Mouse (Mus musculus) telencephalon, adult 2 months (tissue): ENCODE results near the gene Cpa4.

Experiments
- DNase-seq: peaks from one replicate; pipeline ENCODE4 v3.0.0-alpha.2; 2011; ENCODE audit warnings: low read depth, low spot score

Cpa4 gene

DNA sequence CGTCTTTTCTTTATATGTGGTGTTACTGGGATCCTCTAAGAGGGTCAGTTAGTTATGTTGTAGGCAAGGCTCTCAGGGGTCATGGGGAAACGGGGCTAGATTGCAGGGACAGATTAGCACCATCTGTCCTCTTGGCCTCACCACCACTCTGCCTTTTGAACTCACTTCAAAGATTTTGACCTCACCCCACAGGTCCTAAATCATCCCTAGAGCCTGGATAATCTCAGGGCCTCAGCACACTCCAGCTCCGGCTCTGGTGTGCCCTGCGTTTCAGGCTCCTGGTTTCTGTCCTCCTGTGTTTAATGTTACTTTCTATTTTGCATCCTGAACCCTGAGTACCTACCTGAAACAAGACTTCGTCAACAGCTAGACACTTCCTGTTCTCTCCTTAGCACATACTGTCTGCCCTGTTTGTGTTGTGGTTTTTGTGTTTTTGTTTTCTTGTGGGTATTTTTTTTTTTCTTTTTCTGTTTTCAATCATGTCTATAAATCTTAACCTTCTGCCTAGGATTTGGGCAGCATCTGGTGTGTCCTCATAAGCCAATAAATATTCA is 23.8 kb downstream of the Cpa4 start:
- no peak for DNase-seq

DNA sequence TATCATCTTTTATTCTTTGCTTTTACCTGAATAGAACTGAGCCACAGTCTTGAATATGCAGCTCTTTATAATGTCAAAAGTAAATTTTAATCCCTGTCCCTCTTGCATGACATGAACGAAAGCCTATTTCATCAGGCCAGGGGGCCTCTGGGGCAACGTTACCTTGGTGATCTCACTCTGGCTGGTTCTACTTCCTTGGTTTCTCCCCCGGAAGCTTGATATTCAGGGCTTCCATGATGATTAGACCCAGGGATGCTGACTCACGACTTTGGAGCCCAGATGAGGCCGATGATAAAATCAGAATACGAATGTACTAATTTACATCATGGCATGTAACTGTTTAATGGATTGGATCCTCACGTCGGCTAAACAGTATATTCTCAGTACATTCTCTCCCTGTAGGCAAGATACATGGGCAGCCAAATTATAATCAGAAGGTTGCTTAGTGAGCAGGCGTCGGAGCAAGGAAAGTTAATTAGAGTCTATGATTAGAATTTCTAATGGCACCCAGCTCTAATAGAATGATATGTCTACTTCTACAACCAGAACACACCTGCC is 24.3 kb downstream of the Cpa4 start:
- DNase-seq = no peak

DNA sequence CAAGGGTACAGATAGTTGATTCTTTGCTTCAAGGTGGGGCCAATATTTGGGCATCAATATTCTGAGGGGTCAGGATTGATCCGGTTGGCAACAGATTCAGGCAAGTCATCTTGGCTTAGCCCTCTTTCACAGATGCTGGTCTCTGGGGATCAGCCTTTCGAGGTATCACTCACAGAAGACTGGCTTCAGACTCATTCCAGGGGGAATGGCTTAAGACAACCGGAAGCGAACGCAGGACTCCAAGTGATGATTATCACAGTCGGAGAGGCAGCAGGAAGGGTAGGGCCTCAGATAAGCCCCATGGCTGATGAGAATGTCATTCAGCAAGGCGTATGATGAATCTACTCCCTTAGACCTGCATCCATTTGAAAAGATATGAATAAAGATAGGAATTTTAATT is 26.2 kb downstream of the Cpa4 start:
- DNase-seq = no peak

DNA sequence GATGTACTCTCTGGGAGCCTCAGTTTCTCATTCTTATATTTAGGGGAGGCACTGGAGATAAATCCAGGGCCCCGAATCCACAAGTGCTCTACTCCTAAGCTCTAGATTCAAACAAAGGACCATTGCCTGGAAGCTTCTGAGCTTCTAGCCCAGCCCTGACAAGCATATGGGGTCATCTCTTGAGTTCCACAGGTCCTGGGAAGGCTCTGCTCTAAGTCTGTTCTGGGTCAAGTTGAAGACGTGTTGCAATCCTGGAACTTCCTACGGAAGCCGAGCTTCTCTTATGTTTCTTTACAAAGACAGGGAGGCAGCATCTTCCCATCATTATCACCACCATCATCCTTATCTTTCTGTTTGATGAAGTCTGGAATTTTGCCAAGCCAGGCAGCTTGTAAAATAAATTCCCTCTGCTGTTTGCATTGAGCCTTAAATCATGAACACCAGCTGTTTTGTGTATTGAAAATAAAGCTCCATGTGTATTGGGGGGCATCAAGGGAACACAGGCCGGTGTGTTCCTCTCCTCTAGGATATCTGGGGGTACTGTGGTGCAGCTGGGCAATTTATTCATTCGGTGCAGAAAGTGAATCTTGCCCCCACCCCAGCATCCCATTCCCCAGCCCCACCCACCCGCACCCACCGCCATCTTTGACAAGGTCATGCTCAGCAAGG is 28.2 kb downstream of the Cpa4 start:
- DNase-seq = no peak

DNA sequence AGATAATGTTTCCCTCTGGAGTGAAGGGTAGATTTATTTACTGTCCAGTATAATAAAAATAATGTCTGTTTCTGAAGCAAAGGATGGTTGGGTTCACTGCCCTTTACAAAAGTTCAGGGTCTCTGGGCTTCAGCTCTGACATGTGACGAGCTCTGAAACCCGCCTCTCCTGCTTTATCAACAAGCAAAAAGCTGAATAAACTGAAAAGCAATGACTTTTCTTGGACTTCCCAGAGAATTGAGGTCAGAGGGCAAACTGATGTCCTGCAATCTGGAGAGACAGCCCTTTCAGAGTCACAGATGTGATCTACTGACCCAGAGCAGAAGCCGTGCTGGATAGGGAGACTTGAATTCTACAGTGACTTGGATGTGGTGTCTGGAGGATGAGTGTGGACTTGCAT is 31.9 kb downstream of the Cpa4 start:
- no peak for DNase-seq

DNA sequence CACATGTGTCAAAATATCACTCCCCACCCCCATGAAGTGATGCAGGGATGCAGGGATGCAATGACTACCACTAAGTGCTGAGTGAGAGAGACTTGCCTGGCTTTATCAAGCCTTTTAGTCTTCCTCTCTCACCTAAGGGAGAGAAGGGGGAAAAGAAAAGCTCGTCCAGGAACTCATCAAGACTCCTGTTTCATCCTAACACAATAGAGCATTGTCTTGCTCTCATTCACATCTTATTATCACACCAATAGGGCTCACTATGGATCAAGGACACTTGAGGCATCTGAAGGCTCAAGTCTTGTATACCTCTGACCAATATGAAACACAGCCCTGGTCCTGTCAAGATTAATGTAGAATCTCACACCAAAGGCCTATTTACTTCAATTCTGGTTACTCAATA is 32.8 kb downstream of the Cpa4 start:
- DNase-seq = no peak

DNA sequence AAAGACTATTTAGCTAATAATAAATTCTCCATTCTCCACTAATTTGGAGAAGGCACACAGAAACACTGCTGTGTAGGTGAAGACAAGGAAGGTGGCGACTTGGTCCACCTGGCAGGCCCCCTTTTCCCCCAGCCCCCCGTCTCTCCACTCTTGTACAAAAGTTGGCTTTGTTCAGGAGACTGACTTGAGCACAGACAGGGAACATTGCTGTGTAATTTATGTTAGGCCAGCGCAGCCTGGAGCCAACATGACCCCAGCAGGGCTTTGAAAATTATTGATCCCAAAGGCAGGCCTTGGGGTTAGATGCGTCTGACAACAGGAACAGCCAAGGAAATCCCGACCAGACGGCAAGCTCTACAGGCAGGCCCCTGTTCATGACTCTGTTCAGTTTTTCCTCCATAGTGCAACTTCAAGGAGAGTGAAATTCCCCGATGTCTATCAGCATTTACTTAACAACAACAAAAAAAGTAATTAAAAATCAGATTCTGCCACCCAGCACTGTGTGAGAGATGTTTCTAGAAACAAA is 36.2 kb downstream of the Cpa4 start:
- no peak for DNase-seq

DNA sequence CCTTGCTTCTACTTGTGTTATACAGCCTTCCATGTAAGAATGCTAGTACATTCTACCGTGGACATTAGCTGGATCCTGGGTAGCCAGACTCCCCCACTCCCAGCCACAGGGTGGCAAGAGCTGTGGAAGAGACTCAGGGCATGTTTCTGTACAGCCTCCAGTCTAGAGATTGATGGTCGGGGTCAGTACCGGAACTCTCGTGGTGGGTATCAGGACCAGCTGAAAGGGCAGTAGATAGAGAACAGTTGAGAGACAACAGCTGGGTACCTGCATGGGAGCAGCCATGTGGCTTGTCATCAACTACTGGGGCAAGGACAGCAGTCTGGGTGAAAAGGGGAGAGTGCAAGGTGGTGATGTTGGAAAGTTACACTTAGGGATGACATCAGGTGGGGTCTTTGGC is 36.9 kb downstream of the Cpa4 start:
- no peak for DNase-seq

DNA sequence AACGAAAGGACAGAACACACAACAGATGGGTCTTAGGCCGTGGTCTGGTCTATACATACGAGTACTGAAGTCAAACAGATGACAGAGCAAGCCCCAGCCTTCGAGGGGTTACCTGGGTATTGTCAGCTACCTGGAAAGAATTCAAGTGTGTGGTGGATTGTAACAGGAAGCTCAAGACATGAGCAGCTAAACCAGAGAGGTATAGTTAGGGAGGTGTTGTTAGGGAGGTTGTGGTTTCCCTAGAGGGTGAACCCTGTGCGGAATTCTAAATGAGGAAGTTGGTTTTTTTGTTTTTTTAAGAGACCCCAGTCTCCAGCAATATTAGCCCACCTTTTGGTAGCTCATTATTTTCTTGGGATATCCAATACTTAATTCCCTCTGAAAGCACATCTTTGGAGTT is 37.5 kb downstream of the Cpa4 start:
- no peak for DNase-seq

DNA sequence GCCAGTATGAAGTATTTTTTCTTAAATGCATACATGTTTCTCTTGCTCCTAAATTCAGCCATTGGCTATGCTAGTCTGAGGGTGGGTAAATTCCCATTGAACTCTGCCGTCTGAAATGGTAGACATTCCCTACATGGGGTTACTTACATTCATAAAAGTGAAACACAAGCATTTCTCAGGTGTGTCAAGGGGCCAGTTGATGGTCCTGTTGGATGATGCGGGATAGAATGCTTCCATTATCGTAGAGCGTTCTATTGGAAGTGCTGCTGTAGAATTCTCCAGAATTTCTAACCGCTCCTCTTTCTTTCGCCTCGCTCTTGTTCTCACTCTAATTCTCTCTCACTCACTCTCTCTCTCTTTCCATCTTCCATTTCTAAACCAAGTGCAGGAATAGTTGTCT is 42.5 kb downstream of the Cpa4 start, which contains the start of gene Cpa5:
TSS of gene Cpa5 (plus strand) at position 301 of the 400 bp plus-strand sequence.
- no peak for DNase-seq

DNA sequence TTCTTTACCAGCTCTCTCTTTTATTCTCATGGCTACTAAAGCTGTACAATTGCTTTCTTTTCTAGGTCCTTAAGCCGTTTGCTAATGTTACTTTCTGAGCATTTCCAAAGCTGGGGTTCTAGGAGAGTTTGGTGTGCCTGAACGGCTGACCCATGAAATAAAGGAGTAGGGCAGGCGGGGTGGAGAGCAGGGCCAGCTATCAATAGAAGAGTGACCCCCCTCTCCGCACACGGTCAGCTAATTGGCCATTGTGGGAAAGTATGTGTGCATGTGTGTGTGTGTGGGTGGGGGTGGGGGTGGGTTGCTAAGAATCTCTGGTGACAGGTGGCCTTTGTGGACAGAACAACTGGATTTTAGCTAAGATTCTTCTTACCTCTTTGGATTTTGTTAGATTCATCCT is 43.0 kb downstream of the Cpa4 start:
- no peak for DNase-seq

DNA sequence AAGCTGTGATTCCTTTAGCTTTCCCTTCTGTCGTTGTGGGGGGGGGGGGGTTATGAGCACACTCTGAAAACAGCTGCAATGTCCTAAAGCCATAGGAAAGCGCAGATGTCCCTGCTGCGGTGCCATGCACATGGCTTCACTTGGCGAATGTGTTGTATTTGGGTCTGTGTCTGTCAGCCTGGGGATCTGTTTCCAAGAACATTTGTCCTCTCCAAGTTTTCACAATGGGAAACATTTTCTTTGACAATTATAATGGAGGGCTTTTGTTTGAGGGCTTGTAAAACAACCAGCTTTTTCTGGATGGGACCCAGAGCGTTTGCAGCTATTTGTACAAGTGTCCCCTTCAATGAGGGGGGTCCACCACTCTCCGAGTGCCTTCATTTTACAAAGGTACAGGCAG is 46.1 kb downstream of the Cpa4 start:
- peak; percentile 23 for DNase-seq

DNA sequence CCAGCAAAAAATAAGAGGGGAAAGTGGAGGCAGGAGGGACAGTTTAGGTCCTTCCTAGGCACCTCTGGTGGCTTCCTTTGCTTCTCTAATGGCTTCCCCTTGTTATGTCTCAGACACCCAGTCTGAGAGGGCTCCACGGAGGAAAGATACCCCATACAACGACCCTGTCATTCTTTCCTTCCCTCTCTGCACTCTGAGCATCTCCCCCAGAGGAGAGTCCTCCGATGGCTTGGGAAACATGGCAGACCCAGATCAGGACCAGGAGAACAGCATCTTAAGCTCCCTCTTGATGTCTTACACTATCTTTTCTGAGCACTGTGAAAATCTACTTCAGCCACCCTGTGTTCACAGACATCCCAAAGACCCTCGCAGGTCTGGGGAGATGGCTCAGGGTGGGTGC is 47.6 kb downstream of the Cpa4 start:
- DNase-seq = no peak

DNA sequence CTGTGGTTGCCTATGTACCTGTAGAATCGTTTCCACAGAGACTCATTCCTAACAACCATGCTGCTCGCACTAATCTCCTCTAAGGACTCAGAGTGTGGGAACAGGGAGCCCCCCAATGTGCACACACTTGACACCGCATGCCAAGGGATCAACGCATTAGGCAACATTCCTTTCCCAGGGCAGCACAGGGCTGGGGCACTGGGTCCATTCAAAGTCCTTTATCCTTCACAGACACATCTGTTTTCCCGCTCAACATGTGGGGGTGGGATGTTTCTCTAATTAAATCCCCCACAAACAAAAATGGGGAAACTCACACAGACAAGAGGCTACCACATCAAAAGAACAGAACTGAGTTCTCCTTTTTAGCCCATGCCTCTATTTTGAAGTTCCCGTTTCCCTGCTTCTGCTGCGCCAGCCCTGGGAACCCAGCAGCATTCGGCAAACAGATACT is 48.3 kb downstream of the Cpa4 start:
- no peak for DNase-seq

DNA sequence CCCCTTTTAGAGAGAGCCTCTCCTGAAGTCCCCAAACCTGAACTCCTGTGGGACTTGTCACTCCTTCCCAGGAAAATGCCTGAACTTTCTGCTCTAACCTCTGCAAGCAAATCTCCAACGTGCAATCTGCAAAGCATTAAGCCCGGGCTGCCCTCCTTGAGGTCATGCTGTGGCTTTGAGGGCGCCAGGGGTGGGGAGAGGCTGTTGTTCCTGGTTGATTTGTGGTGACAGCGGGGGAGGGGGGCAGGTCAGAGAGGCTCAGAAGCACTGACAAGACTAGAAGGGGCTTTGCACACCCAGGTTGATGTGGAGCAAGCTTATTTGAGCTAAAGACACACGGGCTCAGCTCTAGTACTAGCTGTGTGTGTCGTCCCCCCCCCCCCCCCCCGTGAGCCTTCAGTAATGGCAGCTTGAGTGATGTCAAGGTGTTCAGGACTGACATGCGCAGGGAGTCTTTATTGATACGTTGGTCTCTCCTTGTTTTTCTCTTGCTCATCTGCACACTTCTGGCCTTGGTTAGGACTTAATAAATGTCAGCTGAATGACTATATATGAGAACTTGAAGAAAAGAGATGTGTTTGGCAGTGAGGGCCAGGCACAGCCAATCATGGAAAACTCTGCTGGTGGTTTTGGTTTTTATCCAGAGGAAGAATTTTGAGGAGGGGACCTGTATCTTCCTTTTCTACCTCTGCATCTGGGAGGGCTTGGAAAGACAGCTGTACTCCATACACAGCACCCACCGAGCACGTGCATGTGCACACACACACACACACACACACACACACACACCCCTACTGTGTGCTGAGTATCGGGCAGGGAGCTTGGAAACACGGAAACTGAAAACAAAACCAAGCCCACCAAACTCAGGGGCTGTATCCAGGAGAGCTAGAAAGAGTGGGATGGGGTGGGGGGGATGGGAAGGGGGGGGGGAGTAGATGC is 49.1 kb downstream of the Cpa4 start:
- DNase-seq = no peak

DNA sequence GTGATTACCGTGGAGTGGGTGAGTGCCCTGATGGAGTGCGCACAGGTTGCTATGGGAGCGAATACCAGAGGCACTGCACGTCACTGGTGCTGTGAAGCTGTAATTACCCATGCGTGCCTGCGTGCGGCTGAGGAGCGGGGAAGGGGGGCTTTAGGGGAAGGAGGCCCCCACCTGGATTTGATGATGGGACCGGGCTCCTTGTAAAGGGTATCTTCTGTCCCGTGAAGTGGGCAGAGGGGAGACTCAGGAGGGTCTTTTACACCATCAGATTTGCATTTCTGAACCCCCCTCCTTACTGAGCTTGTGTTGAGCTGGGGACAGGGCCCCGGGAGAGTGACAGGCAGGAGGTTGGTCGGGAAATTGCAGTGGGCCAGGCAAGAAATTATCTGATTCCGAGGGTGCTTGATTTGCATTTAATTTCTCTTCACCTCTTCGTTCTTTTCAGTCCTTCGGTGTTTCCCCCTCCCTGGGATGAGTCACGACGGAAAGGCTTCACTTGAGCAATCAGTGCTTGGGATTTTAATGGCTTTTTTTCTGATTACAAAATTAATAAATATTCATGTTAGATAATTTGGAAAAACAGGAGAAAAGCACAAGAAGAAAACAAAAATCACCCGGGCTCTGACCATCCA is 49.9 kb downstream of the Cpa4 start:
- DNase-seq = peak; percentile 57

DNA sequence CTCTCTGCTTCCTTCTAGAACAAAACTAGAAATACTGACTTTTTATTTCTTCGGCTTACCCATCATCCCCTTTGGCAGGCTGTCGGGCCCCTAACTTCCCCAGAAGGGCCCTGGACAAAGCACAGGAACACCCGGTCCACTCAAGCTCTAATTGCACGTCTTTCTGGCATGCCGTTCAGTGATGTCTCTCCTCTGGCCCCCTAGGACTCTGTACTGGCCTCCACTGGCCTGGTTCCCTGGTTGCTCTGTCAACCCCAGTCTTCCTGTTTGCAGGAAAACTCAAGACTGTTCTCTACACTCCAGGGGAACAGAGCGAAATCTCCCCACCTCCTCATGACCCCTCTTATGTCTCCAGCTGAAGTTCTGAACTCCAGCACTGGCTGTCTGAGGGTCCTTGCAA is 50.6 kb downstream of the Cpa4 start:
- DNase-seq = no peak

DNA sequence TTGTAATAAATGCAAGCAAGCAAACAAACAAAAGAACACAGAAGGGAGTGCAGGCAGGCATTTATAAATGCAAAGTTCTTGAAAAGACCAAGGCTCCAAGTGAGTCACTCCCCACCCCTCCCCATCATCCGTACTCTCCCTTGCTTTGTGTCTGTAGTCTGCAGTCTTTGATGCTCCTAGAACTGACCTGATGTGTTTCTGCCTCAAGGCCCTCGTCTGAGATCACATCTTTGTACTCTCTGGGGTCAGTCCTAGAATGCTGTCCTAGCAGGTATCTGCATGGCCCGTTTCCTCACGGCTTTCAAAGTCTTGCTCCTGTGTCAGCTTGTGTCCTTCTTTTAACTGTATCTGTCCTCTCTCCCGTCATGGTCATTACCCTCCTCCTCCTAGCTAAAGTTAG is 51.4 kb downstream of the Cpa4 start:
- no peak for DNase-seq

DNA sequence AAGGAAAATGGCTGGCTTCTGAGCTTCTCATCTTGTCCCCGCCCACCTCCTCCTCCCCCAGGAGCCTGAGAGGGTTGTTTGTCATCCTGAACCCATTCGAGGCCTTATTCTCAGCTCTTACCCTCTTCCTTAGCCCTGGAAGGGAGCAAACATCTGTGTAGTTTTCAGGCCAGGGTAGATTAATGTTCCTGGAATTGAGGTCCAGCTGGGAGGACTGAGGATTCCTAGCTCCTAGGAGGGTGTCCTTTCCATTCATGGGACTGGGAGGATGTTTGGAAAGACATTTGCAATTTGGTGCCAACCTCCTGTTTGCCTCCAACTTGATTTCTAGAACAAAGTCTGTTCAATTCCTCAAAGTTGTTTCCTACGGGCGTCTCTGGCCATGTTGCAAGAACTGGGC is 52.4 kb downstream of the Cpa4 start:
- no peak for DNase-seq

DNA sequence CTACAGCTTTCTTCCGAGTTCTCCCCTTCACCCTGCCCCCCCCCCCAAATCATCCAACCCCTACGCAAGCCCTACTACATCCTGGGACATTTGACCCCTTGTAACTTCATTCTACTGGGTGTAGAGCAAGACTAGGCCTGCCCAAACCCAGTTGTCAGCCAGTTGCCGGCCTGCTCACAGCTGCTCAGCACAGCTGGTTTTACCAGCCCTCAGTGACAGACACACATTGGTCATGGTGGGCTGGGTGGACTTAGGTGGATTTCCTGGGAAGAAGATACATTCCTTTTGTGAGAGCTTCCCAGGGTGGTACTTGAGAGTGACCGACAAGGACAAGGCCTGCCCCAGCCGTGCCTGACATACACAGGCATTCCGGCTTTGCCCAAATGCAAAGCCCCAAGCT is 52.8 kb downstream of the Cpa4 start:
- DNase-seq = no peak

DNA sequence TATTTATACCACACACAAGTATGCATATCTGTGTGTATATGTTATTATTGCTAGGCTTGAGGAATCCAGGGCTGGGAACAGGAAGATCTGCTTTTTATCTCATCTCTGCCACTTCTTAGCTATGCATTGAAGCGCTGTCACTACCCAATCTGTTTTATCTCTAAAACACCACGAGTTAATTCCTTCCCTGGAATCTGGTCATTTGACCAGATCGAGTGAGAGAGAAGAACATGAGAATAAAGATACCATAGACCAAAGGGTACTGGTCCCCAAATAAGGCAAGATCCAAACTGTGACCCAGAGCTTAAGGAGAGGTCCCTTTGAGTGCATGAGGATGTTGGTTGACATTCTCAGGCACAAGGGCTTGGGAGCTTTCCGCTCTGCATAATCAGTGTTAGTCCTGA is 53.8 kb downstream of the Cpa4 start:
- DNase-seq = no peak

DNA sequence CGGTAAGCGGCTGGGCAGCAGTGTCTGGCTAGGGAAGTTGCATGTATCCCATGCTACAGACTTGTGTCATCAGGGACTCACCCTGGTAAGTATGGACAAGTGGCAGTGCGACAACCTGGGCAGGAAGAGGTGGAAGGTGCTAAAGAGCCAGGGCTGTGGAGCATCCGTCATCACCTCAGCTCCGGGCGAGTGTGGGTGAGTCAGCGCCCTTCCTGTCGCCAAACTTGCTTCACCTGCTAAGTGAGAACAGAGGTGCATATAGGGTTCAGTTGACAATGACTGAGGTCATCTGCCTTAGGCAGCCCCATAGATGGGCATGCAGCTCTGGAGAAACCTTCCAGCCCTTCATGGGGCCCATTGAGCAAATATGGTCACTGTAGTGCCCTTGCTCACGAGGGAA is 56.6 kb downstream of the Cpa4 start:
- DNase-seq = no peak
